ENCODE assay signal across 27 mouse cellular contexts in genomic region chr7:27221939-27222338, GRCm38 (mm10). TPM values are rescaled to one million over a fixed set of nuclear protein-coding genes. Genes with fewer than 3 reads are reported as not detected.
DNase-seq lines count a peak whose midpoint lies in the region; ATAC-seq and TF ChIP-seq lines count a peak whose summit lies in the region.
"Had no signal": no experiment of that assay in that cellular context is flagged by ENCODE, and none has a peak within 500 bp of the region (broad histone marks: within the 10 kb centered on the region; RNA-seq: fewer than 3 reads in every experiment).

No protein-coding gene starts in this region.

- no peaks in the 10 kb centered on the region for H3K36me3 ChIP-seq in hindbrain, embryonic 11.5 days (ENCODE audit: control insufficient read depth, insufficient read depth, low read length)
- peaks cover 34% of the 10 kb centered on the region for H3K36me3 ChIP-seq in hindbrain, embryonic 13.5 days
- H3K36me3 ChIP-seq in stomach, embryonic 16.5 days (ENCODE audit: control insufficient read depth, insufficient read depth, low read length) = peaks cover 3% of the 10 kb centered on the region; the same call in 1 of the 2 replicates

- DNase-seq in hindbrain, embryonic 11.5 days (ENCODE audit: low spot score) = no peak
- no peak for DNase-seq in Patski (ENCODE audit: low read depth, low spot score)
- DNase-seq in R1 (ENCODE audit: low read depth, low spot score) = peak; percentile 37
- no peak for DNase-seq in kidney, postnatal 14 days
- DNase-seq: adrenal gland, postnatal 25 days; B cell, adult 2 months; cerebellum, adult 2 months; cerebellum, postnatal 14 days; forebrain, postnatal 0 days; gastrocnemius, postnatal 25 days; heart, adult 2 months; heart, postnatal 10 days; kidney, adult 8-10 months; layer of hippocampus, postnatal 36 days; left cerebral cortex, postnatal 4 days; right cerebral cortex, adult 18-20 months; thymus, postnatal 4 days had no signal

- ATAC-seq in hindbrain, embryonic 11.5 days (ENCODE audit: low FRiP score) = no peak
- ATAC-seq in hindbrain, embryonic 13.5 days (ENCODE audit: low FRiP score) = no peak
- ATAC-seq in Patski = peak; percentile 23
- ATAC-seq in stomach, embryonic 16.5 days (ENCODE audit: insufficient read depth, low FRiP score) = no peak
- ATAC-seq: forebrain, postnatal 0 days; hindbrain, embryonic 16.5 days had no signal

- in situ Hi-C loops in Patski (cut with MboI; ENCODE audit: low pct_unique_long_range_greater_than_20kb) = no loop called here

- no peak overlapping the region for H3K27ac ChIP-seq in hindbrain, embryonic 11.5 days (ENCODE audit: low read depth, low read length)
- H3K27ac ChIP-seq in hindbrain, embryonic 13.5 days = no peak overlapping the region
- H3K27ac ChIP-seq in stomach, embryonic 16.5 days (ENCODE audit: low read length) = no peak overlapping the region; the same call in 1 of the 2 replicates
- H3K27ac ChIP-seq: forebrain, embryonic 10.5 days; heart, adult 2 months; kidney, postnatal 0 days; lung, embryonic 15.5 days; midbrain, embryonic 10.5 days; neural tube, embryonic 12.5 days had no signal

- H3K4me3 ChIP-seq in hindbrain, embryonic 11.5 days (ENCODE audit: low read depth, low read length) = no peak overlapping the region
- no peak overlapping the region for H3K4me3 ChIP-seq in hindbrain, embryonic 13.5 days
- H3K4me3 ChIP-seq in stomach, embryonic 16.5 days (replicated peaks; ENCODE audit: low read length) = no peak overlapping the region
- H3K4me3 ChIP-seq: forebrain, embryonic 10.5 days; heart, adult 2 months; heart, embryonic 12.5 days; lung, embryonic 15.5 days; midbrain, embryonic 10.5 days; myocyte; neural tube, embryonic 12.5 days had no signal

- H3K27me3 ChIP-seq in hindbrain, embryonic 11.5 days (ENCODE audit: control insufficient read depth, insufficient read depth, low read length) = no peaks in the 10 kb centered on the region
- no peaks in the 10 kb centered on the region for H3K27me3 ChIP-seq in hindbrain, embryonic 13.5 days
- no peaks in the 10 kb centered on the region for H3K27me3 ChIP-seq in Patski
- no peaks in the 10 kb centered on the region for H3K27me3 ChIP-seq in stomach, embryonic 16.5 days (ENCODE audit: control insufficient read depth, insufficient read depth, low read length)
- H3K27me3 ChIP-seq: heart, embryonic 12.5 days; lung, embryonic 15.5 days; neural tube, embryonic 12.5 days had no signal

- 87% methylated on average over 6 of the region's 6 CpGs for WGBS in hindbrain, embryonic 11.5 days
- 87% methylated on average over 6 of the region's 6 CpGs for WGBS in hindbrain, embryonic 13.5 days
- 61% methylated on average over 6 of the region's 6 CpGs for WGBS in stomach, embryonic 16.5 days

- H3K9ac ChIP-seq in hindbrain, embryonic 11.5 days (ENCODE audit: low read depth, low read length) = 0 out of 2 replicates have a peak overlapping the region, but pooled peaks have one; percentile 11
- no peak overlapping the region for H3K9ac ChIP-seq in hindbrain, embryonic 13.5 days
- 0 out of 2 replicates have a peak overlapping the region, but pooled peaks have one; percentile 7 for H3K9ac ChIP-seq in stomach, embryonic 16.5 days (ENCODE audit: low read length)
- H3K9ac ChIP-seq: forebrain, postnatal 0 days; heart, embryonic 12.5 days; lung, embryonic 15.5 days; neural tube, embryonic 12.5 days had no signal

- no peak for TF ChIP-seq CTCF in Patski (IDR thresholded peaks at IDR 0.05)

- peaks cover 7% of the 10 kb centered on the region; the same call in 1 of the 2 replicates for H3K4me1 ChIP-seq in hindbrain, embryonic 11.5 days (replicated peaks; ENCODE audit: control insufficient read depth, insufficient read depth, low read length)
- H3K4me1 ChIP-seq in hindbrain, embryonic 13.5 days (replicated peaks) = peaks cover 43% of the 10 kb centered on the region
- peaks cover 36% of the 10 kb centered on the region for H3K4me1 ChIP-seq in stomach, embryonic 16.5 days (ENCODE audit: control insufficient read depth, insufficient read depth, low read length)

- CTCF ChIA-PET in Patski (lab: Charles Lee) = interaction anchor here (1.3 to 1.6 kb wide), 2 partner anchors 11 to 13 kb away, joined by 3 read pairs; partner anchors contain the start of gene Coq8b

- H3K9me3 ChIP-seq in hindbrain, embryonic 11.5 days (ENCODE audit: control insufficient read depth, low read length) = no peaks in the 10 kb centered on the region
- H3K9me3 ChIP-seq in hindbrain, embryonic 13.5 days = no peaks in the 10 kb centered on the region
- H3K9me3 ChIP-seq in stomach, embryonic 16.5 days (replicated peaks; ENCODE audit: control insufficient read depth, low read length) = no peaks in the 10 kb centered on the region
- H3K9me3 ChIP-seq: forebrain, embryonic 10.5 days; heart, embryonic 12.5 days; lung, embryonic 15.5 days; midbrain, embryonic 10.5 days; neural tube, embryonic 12.5 days had no signal

- no peak overlapping the region for H3K4me2 ChIP-seq in hindbrain, embryonic 11.5 days (replicated peaks; ENCODE audit: low read depth, low read length)
- no peak overlapping the region for H3K4me2 ChIP-seq in hindbrain, embryonic 13.5 days
- H3K4me2 ChIP-seq in stomach, embryonic 16.5 days (ENCODE audit: low read depth, low read length) = no peak overlapping the region
- H3K4me2 ChIP-seq: heart, embryonic 12.5 days; lung, embryonic 15.5 days; neural tube, embryonic 12.5 days had no signal

- POLR2A ChIA-PET in Patski (lab: Charles Lee) = no interaction called here

RNA-seq across cellular contexts. Expression of gene Itpkc, which starts 6.5 kb away (rescaled TPM):
- 5.0 and 6.7 TPM in 2 replicates for polyA plus RNA-seq in hindbrain, embryonic 11.5 days (2014; fragmentation: Nextera tagmentation; extraction: Ambion mirVana)
- polyA plus RNA-seq in hindbrain, embryonic 13.5 days (2015; fragmentation: Nextera tagmentation; extraction: Ambion mirVana) = 6.1 and 6.5 TPM in 2 replicates
- polyA plus RNA-seq in Patski (2021) = 6.5 TPM
- polyA plus RNA-seq in stomach, embryonic 16.5 days (2015; fragmentation: Nextera tagmentation; extraction: Ambion mirVana) = 10.3 and 11.0 TPM in 2 replicates

RNA-seq across cellular contexts. Expression of gene Coq8b, which starts 10.9 kb away (rescaled TPM):
- polyA plus RNA-seq in hindbrain, embryonic 11.5 days (2014; fragmentation: Nextera tagmentation; extraction: Ambion mirVana) = 13.9 and 18.4 TPM in 2 replicates
- polyA plus RNA-seq in hindbrain, embryonic 13.5 days (2015; fragmentation: Nextera tagmentation; extraction: Ambion mirVana) = 23.8 and 24.9 TPM in 2 replicates
- polyA plus RNA-seq in Patski (2021) = 39.6 TPM
- 26.4 TPM in 2 replicates for polyA plus RNA-seq in stomach, embryonic 16.5 days (2015; fragmentation: Nextera tagmentation; extraction: Ambion mirVana)

RNA-seq across cellular contexts. Expression of gene Snrpa, which starts 25.9 kb away (rescaled TPM):
- 333 and 349 TPM in 2 replicates for polyA plus RNA-seq in hindbrain, embryonic 11.5 days (2014; fragmentation: Nextera tagmentation; extraction: Ambion mirVana)
- polyA plus RNA-seq in hindbrain, embryonic 13.5 days (2015; fragmentation: Nextera tagmentation; extraction: Ambion mirVana) = 208 and 211 TPM in 2 replicates
- 89.3 TPM for polyA plus RNA-seq in Patski (2021)
- 184 and 213 TPM in 2 replicates for polyA plus RNA-seq in stomach, embryonic 16.5 days (2015; fragmentation: Nextera tagmentation; extraction: Ambion mirVana)

RNA-seq across cellular contexts. Expression of gene BC024978, which starts 26.4 kb away (rescaled TPM):
- 3.4 and 4.1 TPM in 2 replicates for polyA plus RNA-seq in hindbrain, embryonic 11.5 days (2014; fragmentation: Nextera tagmentation; extraction: Ambion mirVana)
- polyA plus RNA-seq in hindbrain, embryonic 13.5 days (2015; fragmentation: Nextera tagmentation; extraction: Ambion mirVana) = 3.5 and 4.5 TPM in 2 replicates
- polyA plus RNA-seq in Patski (2021) = 13.2 TPM
- polyA plus RNA-seq in stomach, embryonic 16.5 days (2015; fragmentation: Nextera tagmentation; extraction: Ambion mirVana) = 3.2 TPM in 2 replicates

RNA-seq across cellular contexts. Expression of gene Numbl, which starts 36.3 kb away (rescaled TPM):
- 19.8 and 22.7 TPM in 2 replicates for polyA plus RNA-seq in hindbrain, embryonic 11.5 days (2014; fragmentation: Nextera tagmentation; extraction: Ambion mirVana)
- 48.4 and 49.6 TPM in 2 replicates for polyA plus RNA-seq in hindbrain, embryonic 13.5 days (2015; fragmentation: Nextera tagmentation; extraction: Ambion mirVana)
- 9.6 TPM for polyA plus RNA-seq in Patski (2021)
- 13.7 and 15.8 TPM in 2 replicates for polyA plus RNA-seq in stomach, embryonic 16.5 days (2015; fragmentation: Nextera tagmentation; extraction: Ambion mirVana)
